Mouse (Mus musculus) left cerebral cortex, adult 8-10 months (tissue): ENCODE results near the gene Tshz2. TPM values are rescaled to one million over a fixed set of nuclear protein-coding genes. Genes with fewer than 3 reads are reported as not detected.
A peak's percentile ranks its signal among the peaks of the same experiment; 100 is the strongest.
"Not testable (repeated sequence)": the region's sequence is repeated elsewhere in the genome, so short reads cannot be mapped to it uniquely, and the experiment has no call there.

Experiments
- DNase-seq, 2 experiments: peaks; one replicate each; pipeline ENCODE4 v3.0.0; 2022; ENCODE audit warnings: low spot score in 2 of 2
- total RNA-seq, 4 experiments: library from RNA; stranded (reverse); gene quantifications; 2 replicates each; pipeline ENCODE4 v1.2.4; 2022

Tshz2 gene
- total RNA-seq, 4 experiments from 2014 or later, result 51.2 to 64.0 (median 56.5) TPM

GRCm38 (mm10) chr2:169811589-169811988, 178.8 kb downstream of the Tshz2 start:
- DNase-seq, result no peak

GRCm38 (mm10) chr2:169812055-169812454, 179.2 kb downstream of the Tshz2 start:
- DNase-seq, result no peak

GRCm38 (mm10) chr2:169812940-169813339, 180.1 kb downstream of the Tshz2 start:
- peak in 1 of 2 experiments; percentile 54 for DNase-seq

- no peak for DNase-seq
These were observed 181.5 kb downstream of the Tshz2 start for GRCm38 (mm10) chr2:169814351-169814750.

GRCm38 (mm10) chr2:169814757-169815156, 181.9 kb downstream of the Tshz2 start:
- DNase-seq, result no peak

- no peak for DNase-seq
These were observed 188.2 kb downstream of the Tshz2 start for GRCm38 (mm10) chr2:169821021-169821441.

- DNase-seq, result no peak
These were observed 193.1 kb downstream of the Tshz2 start for GRCm38 (mm10) chr2:169825908-169826307.

GRCm38 (mm10) chr2:169826316-169826715, 193.5 kb downstream of the Tshz2 start:
- no peak for DNase-seq

GRCm38 (mm10) chr2:169826833-169827232, 194.0 kb downstream of the Tshz2 start:
- no peak for DNase-seq

GRCm38 (mm10) chr2:169832184-169832583, 199.4 kb downstream of the Tshz2 start:
- DNase-seq, result no peak

GRCm38 (mm10) chr2:169833638-169834037, 200.8 kb downstream of the Tshz2 start:
- DNase-seq, result no peak

GRCm38 (mm10) chr2:169834602-169835001, 201.8 kb downstream of the Tshz2 start:
- no peak for DNase-seq

GRCm38 (mm10) chr2:169837031-169837605, 204.3 kb downstream of the Tshz2 start:
- DNase-seq, result no peak

GRCm38 (mm10) chr2:169838521-169838920, 205.7 kb downstream of the Tshz2 start:
- no peak for DNase-seq

GRCm38 (mm10) chr2:169841442-169841841, 208.6 kb downstream of the Tshz2 start:
- DNase-seq, result no peak

- no peak for DNase-seq
These were observed 209.7 kb downstream of the Tshz2 start for GRCm38 (mm10) chr2:169842494-169842893.

GRCm38 (mm10) chr2:169843553-169843952, 210.7 kb downstream of the Tshz2 start:
- no peak for DNase-seq

GRCm38 (mm10) chr2:169849077-169849476, 216.3 kb downstream of the Tshz2 start:
- peak in 1 of 2 experiments; percentile 15 for DNase-seq

GRCm38 (mm10) chr2:169849541-169849940, 216.7 kb downstream of the Tshz2 start:
- DNase-seq, result no peak

- no peak for DNase-seq
These were observed 218.8 kb downstream of the Tshz2 start for GRCm38 (mm10) chr2:169851606-169852005.

GRCm38 (mm10) chr2:169854491-169854890, 221.7 kb downstream of the Tshz2 start:
- DNase-seq, result no peak

GRCm38 (mm10) chr2:169857041-169857440, 224.2 kb downstream of the Tshz2 start:
- not testable (repeated sequence) for DNase-seq

- DNase-seq, result peak in 1 of 2 experiments; percentile 15
These were observed 226.5 kb downstream of the Tshz2 start for GRCm38 (mm10) chr2:169859078-169859855.
